Mouse (Mus musculus) T-helper 1 cell (primary cell): ENCODE data around the gene Zbtb44.
"Not testable (repeated sequence)": the region's sequence is repeated elsewhere in the genome, so short reads cannot be mapped to it uniquely, and the experiment has no call there.

Experiments used
- in situ Hi-C: fragments of 300-600 bp; cut with MboI, MseI; formaldehyde crosslinking; loops from one replicate; pipeline ENCODE4 v1.15.1; 2025; ENCODE audit warnings: high pct_unique_total_duplicates

Gene Zbtb44

DNA sequence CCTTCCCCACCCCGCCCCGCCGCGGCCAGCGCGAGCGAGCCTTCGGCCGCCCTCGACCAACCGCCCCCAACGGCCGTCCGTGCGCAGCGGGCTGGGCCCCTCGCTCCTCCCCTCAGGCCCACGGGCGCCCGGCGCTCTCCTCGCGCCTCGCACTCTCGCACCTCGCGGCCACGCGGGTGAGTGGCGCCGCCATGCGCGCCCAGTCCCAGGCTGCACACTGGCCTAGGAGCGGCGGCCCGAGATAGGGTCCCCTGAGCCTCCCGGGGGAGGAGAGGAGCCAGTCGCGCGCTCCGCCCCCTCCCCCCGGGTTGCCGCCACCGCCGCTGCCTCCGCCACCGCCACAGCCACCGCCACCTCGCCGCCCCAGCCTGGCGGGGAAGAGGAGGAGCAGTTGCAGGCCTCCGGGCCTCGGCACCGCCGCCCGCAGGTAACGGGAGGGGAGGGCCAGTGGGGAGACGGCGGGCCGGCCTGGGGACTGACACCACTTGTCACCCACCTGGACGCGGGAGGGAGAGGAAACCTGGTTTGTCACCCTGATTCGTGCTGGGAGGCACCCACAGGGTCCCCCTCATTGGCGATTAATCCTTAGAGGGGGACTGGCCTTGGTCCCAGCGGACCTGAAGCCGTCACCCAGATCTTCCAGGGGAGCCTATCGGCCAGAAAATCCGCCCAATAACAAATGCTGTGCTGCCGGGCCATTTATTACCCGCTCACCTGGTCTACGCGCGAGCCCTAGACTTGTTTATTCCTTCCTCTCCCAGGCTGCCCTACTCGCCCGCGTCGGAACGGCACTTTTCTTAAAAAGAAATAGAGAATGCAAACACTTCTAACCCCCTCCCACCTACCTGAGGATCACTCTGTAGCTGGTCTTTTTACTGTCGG lies at the start of gene Zbtb44:
Zbtb44 (plus strand) TSS at position 113 of the 882 bp plus-strand sequence.
- in situ Hi-C loops, result no loop called here

DNA sequence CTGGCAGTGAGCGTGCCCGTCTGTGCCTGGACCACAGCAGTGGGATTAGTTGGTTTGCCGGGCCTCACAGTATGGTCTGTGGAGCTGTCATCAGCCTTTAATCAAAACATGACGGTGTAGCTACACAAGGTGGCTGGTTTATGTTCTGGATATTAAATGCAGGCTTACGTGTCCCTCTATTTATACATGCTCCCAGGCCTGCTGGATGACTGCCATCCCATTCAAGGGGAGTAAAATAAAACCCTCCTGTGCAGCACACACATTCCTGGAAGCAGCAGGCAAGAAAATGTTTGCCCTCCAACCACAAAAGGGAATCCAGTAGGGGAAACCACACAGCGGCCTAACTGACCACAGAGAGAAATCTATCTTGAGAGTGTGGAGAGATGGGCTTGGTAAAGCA lies 44.7 kb upstream of the Zbtb44 start:
- in situ Hi-C loops, result no loop called here

- in situ Hi-C loops, result no loop called here
These were observed 37.3 kb upstream of the Zbtb44 start for GRCm38 (mm10) chr9:30993106-30993505.

- in situ Hi-C loops, result no loop called here
These were observed 33.6 kb upstream of the Zbtb44 start for GRCm38 (mm10) chr9:30996590-30997562.

GRCm38 (mm10) chr9:31000641-31001040 lies 29.8 kb upstream of the Zbtb44 start:
- in situ Hi-C loops, result no loop called here

DNA sequence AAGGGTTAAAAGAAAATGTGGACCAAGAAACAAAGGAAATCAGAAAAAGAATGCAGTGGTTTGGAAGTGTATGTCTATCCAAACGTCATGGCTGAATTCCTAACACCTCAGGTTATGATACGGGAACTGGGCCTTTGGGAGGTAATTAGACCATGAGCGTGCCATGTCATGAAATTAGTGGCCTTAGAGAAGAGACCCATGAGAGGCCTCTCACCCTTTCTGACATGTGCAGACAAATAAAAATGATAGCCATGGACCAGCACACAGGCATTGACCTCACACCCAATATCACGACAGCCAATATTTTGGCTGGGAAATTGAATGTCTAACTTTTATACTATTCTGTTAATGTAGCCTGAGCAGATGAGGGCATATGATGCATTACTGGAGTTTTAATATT lies 27.9 kb upstream of the Zbtb44 start:
- in situ Hi-C loops, result no loop called here

- in situ Hi-C loops, result no loop called here
These were observed 21.1 kb upstream of the Zbtb44 start for GRCm38 (mm10) chr9:31009334-31009733.

- in situ Hi-C loops, result no loop called here
These were observed 20.4 kb upstream of the Zbtb44 start for GRCm38 (mm10) chr9:31010040-31010439.

DNA sequence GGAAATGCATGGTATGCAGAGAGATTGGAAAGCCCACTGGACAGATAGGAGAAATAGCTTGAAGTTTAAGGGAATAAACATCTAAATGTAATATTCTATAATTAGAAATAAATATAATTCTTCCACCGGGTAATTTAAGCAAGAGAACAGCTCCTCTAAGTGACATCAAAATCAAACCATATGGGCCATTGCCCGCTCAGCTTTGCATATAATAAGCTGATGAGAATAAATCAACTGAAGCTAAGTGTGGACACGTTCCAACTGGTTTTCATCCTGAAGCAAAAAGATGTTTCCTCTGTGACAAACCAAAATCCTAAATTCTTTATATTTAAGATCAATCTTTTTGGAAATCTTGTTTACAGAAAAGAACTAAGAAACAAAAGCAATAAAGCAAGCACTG lies 19.7 kb upstream of the Zbtb44 start:
- in situ Hi-C loops, result no loop called here

- in situ Hi-C loops, result no loop called here
These were observed 18.9 kb upstream of the Zbtb44 start for GRCm38 (mm10) chr9:31011533-31011932.

GRCm38 (mm10) chr9:31012674-31013073 lies 17.8 kb upstream of the Zbtb44 start:
- in situ Hi-C loops, result no loop called here

DNA sequence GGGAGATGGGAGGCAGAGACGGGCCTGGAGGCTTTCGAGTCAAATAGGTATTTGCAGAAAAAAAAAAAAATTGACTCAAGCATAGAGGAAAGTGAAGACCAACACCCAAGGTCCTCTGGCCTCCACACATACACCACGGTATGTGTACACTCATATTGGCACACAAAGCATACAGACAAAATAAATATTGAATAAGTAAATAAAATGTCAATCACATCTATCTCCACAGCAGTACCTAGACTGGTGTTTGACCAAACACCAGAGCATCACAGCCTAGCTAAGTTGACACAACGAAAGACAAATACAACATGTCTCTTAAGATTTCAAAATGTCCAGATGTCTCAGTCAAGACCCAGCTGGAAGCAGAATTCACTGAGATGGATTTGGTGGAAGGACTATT lies 17.0 kb upstream of the Zbtb44 start:
- in situ Hi-C loops, result no loop called here

DNA sequence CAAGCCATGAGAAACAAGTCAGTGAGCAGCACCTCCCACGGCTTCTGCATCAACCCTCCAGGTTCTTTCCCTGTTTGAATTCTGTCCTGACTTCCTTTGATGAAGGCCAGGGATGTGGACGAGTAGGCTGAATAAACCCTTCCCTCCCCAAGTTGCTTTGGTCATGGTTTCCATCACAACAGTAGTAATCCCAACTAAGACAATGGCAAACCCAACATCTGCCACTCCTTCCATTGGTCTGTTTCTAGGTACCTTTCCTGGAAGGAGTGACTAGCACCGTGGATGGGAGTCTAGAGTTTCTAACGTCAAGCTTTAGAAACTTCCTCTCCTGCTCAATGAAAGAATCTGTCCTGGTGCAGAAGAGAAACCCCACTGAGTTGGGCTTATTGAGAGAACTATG lies 12.8 kb upstream of the Zbtb44 start:
- in situ Hi-C loops, result no loop called here

DNA sequence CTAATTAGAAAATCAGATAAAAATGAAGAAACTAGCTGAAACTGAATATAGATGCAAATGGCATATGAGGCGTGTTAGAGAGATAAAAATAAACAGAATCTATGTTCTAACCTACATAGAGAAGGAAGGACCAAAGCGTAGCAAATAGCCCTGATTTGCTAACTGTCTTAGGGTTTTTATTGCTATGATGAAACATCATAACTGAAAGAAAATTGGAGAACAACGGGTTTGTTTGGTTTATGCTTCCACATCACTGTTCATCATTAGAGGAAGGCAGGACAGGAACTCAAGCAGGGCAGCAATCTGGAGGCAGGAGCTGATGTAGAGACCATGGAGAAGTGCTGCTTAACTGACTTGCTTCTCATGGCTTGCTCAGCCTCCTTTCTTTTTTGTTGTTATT lies 12.3 kb upstream of the Zbtb44 start:
- in situ Hi-C loops, result no loop called here

GRCm38 (mm10) chr9:31018705-31019104 lies 11.7 kb upstream of the Zbtb44 start:
- in situ Hi-C loops, result no loop called here

DNA sequence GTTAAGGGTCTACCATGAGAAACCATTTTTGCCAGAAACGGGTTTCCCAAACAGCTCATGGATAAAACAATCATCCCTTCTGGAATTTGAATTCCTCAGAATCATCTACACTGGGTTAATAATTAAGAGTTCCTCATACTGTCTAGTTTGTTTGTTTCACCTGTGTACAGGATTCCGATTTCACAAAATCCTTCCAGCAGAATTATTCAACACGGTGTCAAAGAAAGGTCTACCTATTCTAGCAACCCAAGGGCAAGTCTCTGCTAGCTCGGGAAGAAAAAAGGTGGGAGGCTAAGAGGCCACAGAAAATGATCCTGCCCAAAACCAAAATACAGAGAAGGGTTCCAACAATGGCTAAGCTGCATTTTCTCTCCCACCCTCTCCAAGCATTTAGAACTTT lies 2.2 kb upstream of the Zbtb44 start:
- in situ Hi-C loops, result no loop called here

GRCm38 (mm10) chr9:31029751-31030511 lies 513 bp upstream of the Zbtb44 start:
- in situ Hi-C loops, result no loop called here

GRCm38 (mm10) chr9:31031414-31031843 lies 985 bp downstream of the Zbtb44 start:
- in situ Hi-C loops, result no loop called here

GRCm38 (mm10) chr9:31032546-31032945 lies 2.1 kb downstream of the Zbtb44 start:
- in situ Hi-C loops, result no loop called here

- in situ Hi-C loops, result no loop called here
These were observed 19.8 kb downstream of the Zbtb44 start for GRCm38 (mm10) chr9:31050208-31050607.

GRCm38 (mm10) chr9:31051509-31051908 lies 21.1 kb downstream of the Zbtb44 start:
- in situ Hi-C loops, result not testable (repeated sequence)

DNA sequence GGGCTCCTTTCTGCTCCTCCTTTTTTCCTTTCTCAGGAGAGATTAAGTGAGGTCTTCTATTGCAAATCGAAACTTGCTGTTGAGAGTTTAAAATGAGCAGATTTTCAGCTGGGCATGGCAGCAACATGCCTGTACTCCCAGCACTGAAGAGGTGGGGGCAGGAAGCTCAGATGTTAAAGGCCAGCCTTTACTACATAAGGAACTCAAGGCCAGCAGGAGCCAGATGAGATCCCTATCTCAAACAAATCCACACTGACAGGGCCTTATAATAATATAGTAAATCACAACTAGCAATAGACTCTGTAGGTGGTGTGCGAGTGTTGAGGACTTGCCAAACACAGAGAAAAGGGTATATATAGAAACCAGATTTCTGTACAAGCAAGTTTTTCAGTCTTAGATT lies 28.3 kb downstream of the Zbtb44 start:
- in situ Hi-C loops, result no loop called here
